Mouse (Mus musculus) erythroblast, embryonic 14.5 days (primary cell): ENCODE data around the gene Npnt.

Source experiments
- GATA1 ChIP-seq: IDR thresholded peaks from 2 replicates; pipeline ENCODE4 v1.6.1; 2012; ENCODE audit warnings: low read length, inconsistent platforms, mixed read lengths
- TAL1 ChIP-seq: IDR thresholded peaks from 3 replicates; pipeline ENCODE4 v1.6.1; 2012; ENCODE audit warnings: low read length, inconsistent platforms, mixed read lengths

DNA sequence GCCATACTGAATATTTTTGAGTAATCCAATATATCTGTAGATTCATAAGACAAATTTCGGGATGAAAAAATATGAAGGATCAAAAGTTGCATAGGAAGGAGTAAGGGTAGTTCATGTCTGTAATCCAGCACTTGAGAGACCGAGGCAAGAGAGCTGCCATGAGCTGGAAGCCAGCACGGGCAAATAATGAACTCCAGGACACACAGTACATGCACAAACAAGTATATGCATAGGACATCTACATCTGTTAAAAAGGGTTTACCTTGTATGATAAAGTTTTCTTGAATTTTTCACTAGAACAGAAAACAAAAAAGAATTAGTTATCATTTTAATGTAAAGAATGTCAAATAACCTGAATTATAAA lies 45.8 kb upstream of the Npnt start:
- no peak for TF ChIP-seq TAL1
- TF ChIP-seq GATA1: no peak
